Mouse (Mus musculus) cortical plate, adult 2 months (tissue): Measurements from ENCODE around the gene Tmem231.

ENCODE experiments used
- CTCF ChIP-seq: fragments of 200-500 bp; IDR thresholded peaks from 2 replicates; pipeline ENCODE4 v1.5.1; 2011; ENCODE audit warnings: mild to moderate bottlenecking, control low read depth, low read length; ENCODE audit not compliant: insufficient read depth; ENCODE audit errors: extremely low read depth
- POLR2A ChIP-seq: fragments of 200-500 bp; IDR thresholded peaks from 2 replicates; pipeline ENCODE4 v1.6.1; 2011; ENCODE audit warnings: mild to moderate bottlenecking, low read length, control low read depth; ENCODE audit not compliant: insufficient read depth; ENCODE audit errors: extremely low read depth

GRCm38 (mm10) chr8:111975706-111976105 lies 42.0 kb upstream of the Tmem231 start:
- TF ChIP-seq POLR2A (no peak), CTCF (no peak)
